Mouse (Mus musculus) skeletal muscle tissue, adult 2 months (tissue): ENCODE measurements around the gene Plekhh2.
"Not testable (repeated sequence)": the region's sequence is repeated elsewhere in the genome, so short reads cannot be mapped to it uniquely, and the experiment has no call there.

Source experiments
- DNase-seq: peaks from one replicate; pipeline ENCODE4 v3.0.0-alpha.2; 2012; ENCODE audit warnings: low read depth, low spot score

Plekhh2 gene

GRCm38 (mm10) chr17:84510961-84511639, 595 bp upstream of the Plekhh2 start:
- no peak for DNase-seq

DNA sequence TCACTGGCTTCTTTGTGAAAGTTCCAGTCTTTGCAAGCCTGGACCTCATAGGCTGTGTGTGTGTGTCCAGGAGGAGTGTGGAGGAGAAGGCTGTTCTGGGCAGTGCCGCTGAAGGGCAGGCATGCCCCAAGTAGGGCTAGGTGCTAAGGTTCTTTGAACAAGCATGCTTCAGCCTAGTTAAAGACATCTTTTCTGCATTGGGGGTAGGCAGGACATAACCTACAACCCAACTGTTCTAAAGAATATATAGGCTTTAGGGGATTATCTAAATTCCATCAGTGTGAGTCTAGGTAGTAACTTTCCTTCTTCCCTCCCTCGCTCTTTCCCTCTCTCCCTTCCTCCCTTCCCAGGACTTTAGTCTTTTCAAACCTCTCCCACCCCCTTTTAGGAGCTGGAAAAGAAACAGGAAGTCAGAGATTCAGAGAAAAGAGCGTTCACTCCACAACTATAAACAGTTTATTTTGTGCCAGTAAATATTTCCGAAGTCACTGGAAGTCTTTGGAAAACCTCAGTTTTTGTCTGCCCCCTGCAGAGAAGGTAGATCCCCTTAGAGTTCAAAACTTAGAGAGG, 906 bp downstream of the Plekhh2 start:
- no peak for DNase-seq

DNA sequence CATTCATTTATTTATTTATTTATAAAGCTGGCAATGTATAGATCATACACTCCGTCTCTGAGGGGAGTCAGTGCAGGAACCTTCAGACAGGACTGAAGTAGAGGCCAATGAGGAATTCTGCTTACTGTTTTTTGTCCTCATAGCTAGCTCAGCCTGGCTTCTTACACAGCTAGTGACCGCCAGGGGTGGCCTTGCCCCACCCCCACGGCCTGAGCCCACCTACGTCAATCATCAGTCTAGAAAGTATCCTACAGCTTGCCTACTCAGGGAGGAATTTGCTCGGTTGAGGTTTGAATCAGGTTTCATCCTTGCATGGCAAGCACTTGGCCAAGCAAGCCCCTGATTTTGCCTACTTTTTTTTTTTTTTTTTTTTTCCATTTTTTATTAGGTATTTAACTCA, 4.2 kb downstream of the Plekhh2 start:
- DNase-seq, result no peak

GRCm38 (mm10) chr17:84519346-84519745, 7.7 kb downstream of the Plekhh2 start:
- no peak for DNase-seq

DNA sequence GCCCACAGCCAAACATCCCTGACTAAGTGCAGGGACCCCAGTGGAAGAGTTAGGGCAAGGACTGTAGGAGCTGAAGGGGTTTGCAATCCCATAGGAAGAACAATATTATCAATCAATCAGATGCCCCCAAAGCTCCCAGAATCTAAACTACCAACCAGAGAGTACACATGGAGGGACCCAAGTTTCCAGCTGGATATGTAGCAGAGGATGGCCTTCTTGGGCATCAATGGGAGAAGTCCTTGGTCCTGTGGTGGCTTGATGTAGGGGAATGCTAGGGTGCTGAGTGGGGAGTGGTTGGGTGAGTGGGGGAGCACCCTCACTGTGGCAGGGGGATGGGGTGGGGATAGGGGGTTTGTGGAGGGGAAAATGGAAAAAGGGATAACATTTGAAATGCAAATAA, 8.4 kb downstream of the Plekhh2 start:
- no peak for DNase-seq

DNA sequence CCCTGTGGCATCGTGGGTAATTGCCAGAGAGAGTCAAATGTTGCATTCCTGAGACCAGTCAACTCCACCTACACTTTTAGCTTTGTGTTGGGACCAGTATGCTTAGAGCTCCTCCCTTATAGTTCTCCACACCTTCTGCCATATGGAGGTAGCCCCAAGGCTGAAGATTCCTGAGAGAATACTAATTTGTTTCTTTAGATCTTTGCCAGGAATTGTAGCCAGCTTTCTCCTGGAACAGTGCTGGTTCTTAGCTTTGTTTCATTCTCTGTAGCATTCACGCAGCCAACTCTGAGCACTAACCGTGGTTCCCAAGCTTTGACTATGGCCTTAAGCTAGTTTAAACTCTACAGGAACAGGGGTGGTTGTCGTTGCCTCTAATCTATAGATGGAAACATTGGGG, 17.7 kb downstream of the Plekhh2 start:
- no peak for DNase-seq

DNA sequence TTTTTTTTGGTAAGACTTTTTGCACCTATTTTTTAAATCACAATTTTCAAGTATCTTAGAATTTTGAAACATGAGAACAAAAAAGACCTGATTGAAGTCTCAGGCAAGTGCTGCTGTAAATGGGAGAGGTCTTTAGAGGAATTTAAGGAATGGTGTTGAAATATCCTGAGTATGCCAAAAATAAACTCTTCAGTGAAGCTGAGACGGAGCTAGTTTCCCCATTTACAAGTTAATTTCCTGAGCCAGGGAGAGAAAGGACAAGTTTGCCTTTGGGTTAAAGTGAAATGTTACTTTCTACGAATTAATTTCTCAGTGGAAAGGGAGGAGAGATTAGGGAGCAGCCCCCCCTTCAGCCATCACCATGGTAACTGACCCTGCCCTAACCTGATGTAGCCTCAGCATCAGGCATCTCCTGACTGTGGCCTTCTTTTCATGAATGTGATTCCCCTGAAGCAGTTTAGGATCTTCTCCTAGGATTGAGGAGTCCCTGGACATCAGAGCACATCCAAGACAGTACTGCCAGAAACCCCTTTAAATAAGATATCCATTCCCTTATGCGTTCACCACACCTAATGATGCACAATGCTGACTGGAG, 18.6 kb downstream of the Plekhh2 start:
- DNase-seq, result no peak

DNA sequence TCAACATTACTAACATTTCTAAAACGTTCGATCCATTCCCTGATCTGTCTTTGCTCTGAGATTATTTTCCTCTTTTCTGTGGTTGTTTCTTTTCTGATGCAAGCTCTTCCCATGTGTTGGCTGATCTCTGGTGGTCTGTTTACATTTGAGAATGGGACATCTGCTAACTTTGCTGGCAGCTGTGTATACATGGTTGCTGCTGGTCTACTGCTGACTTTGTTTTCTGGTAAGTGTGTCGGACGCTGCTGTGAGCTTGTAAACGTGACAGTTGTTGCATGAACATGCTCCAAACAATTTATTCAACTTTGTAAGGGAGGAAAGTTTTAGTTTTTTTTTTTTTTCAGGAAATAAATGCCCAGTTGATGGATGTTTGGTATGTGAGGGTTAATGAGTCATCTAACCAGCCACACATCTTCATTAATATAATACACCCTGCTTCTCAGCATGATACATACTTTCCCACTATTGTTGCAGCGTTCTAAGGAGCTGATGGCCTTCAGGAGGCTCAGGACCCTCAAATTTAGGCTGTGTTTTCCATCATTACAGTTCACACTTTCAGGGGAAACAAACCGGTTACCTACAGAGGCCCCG, 21.3 kb downstream of the Plekhh2 start:
- DNase-seq, result no peak

DNA sequence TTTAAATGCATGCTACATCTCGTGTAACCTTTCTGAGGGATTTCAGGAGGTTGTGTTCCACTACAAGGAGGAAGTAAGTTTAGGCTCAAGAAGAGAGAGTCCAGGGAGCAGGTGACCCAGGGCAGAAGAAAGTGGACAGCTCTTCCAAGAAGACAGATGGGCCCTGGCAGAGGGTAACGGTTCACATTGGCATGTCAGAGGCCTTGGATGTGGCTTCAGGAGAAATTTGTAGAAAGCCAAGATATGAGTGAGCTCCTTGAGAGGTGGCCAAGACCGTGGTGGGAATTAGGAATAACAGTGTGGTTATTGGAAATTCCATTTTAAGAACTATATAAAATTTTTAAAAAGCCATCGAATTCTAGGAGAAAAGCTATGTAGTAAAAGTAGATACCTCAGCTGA, 22.1 kb downstream of the Plekhh2 start:
- DNase-seq, result no peak

- no peak for DNase-seq
Observed at GRCm38 (mm10) chr17:84534632-84535031, 22.9 kb downstream of the Plekhh2 start.

DNA sequence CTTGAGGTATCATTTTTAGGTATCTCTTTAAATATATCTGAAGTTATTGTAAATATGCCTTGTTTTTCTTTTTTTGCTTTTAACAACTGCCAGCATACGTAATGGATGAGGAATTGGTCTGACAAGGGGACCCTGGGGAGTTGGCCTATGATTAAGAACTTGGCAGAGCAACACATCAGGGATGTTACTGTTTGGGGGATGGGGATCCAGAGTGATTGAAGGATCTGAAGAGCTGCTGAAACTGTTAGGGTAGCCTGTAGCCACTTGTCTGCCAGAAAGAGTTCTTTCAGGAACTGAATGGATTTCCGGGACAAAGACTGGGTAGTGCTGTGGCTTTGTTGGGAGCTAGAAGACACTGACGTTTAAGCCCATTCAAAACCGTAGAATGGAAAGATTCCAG, 23.5 kb downstream of the Plekhh2 start:
- peak; percentile 60 for DNase-seq

GRCm38 (mm10) chr17:84537301-84537700, 25.6 kb downstream of the Plekhh2 start:
- no peak for DNase-seq

- DNase-seq, result no peak
Observed at GRCm38 (mm10) chr17:84537966-84538365, 26.3 kb downstream of the Plekhh2 start.

GRCm38 (mm10) chr17:84540603-84541002, 28.9 kb downstream of the Plekhh2 start:
- DNase-seq, result no peak

DNA sequence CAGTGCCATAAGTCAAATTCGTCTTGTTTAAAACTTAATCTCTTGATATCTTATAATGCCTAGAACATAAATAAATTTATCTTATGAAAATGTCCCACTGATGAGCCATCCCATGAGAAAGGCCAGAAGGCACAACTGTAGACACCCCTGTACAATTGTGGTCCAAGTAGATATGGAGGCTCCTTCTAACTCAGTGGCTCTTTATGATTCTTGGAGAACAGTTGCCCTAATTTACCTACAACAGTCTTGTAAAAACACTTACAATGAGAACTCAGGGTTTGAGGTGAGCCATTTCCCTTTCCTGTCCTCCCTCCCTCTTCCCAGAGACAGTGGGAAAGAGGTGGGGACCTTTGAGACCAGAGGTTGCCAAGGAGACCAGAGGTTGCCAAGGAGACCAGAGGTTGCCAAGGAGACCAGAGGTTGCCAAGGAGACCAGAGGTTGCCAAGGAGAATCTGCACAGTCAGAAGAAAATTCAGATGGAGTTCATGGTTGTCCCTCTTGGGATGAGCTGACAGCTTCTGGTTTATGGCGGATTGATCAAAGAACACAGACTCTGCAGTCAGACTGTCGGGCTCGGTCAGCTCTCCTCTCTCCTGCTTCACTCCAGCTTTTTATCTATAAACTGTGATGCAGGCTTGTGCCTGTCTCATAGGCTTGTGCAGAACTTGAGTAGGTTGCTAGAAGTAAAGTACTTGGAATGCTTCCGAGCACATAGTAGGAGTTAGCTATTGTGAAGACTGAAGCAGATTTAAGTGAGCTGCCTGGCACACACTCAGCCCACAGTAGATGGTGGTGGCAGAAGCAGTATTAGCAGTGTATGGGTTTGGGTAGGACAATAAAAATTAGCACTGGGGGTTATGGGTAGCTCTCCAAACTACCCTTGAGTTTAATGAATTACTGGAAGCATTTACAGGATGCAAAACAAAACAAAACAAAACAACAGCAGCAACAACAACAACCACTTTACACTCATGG, 39.5 kb downstream of the Plekhh2 start:
- DNase-seq, result no peak

- no peak for DNase-seq
Observed at GRCm38 (mm10) chr17:84552230-84552629, 40.5 kb downstream of the Plekhh2 start.

DNA sequence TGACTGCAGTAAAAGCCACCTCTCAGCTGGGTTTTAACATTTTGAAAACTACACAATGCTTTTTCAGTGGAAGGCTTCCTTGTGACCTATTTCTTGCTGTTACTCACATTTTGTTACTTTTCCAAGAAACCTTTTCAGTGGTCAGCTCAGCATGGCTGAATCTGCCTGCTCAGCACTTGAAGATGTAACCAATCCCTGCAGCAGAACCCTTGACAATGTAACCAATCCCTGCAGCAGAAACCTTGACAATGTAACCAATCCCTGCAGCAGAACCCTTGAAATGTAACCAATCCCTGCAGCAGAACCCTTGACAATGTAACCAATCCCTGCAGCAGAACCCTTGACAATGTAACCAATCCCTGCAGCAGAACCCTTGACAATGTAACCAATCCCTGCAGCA, 52.6 kb downstream of the Plekhh2 start:
- DNase-seq, result not testable (repeated sequence)

DNA sequence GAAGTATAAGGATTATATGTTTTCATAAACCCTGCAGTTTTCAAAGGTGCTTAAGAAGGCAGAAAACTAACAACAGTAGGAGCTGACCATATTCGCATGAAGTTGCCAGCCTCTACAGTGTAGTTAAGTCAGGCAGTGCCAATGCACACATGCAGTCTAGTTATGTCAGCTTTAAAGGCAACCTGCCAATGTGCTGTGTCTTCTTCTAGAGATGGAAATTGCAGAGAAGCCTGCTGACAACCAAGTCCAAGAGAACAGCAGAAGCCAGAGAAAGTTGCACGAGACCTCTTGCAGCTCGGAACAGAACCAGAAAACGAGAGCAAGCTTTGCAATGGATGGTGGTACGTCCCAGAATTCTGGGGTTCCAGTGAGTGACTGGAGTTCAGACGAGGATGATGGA, 54.1 kb downstream of the Plekhh2 start:
- DNase-seq, result no peak

GRCm38 (mm10) chr17:84566773-84567555, 55.3 kb downstream of the Plekhh2 start:
- no peak for DNase-seq

GRCm38 (mm10) chr17:84568807-84569206, 57.1 kb downstream of the Plekhh2 start:
- no peak for DNase-seq

GRCm38 (mm10) chr17:84569770-84570169, 58.1 kb downstream of the Plekhh2 start:
- DNase-seq, result no peak
